Mouse (Mus musculus) embryonic fibroblast, embryonic 13.5 days (primary cell): ENCODE measurements around the gene Slc1a4.

Source experiments
- CTCF ChIP-seq: IDR thresholded peaks from 2 replicates; pipeline ENCODE4 v1.5.1; 2011; ENCODE audit warnings: mild to moderate bottlenecking, control low read depth, low read length, moderate library complexity, borderline replicate concordance; ENCODE audit not compliant: insufficient read depth
- POLR2A ChIP-seq: IDR thresholded peaks from 2 replicates; pipeline ENCODE4 v1.6.1; 2011; ENCODE audit warnings: low read depth, mild to moderate bottlenecking, control low read depth, low read length, moderate library complexity

- TF ChIP-seq CTCF (no peak), POLR2A (no peak)
Observed at GRCm38 (mm10) chr11:20326328-20326995, 6.1 kb downstream of the Slc1a4 start.
